Mouse (Mus musculus): ENCODE results near the gene Kynu. TPM values are rescaled to one million over a fixed set of nuclear protein-coding genes. Genes with fewer than 3 reads are reported as not detected.

Kynu gene
- total and polyA plus RNA-seq, 2 experiments from 2014 or later, result not detected

DNA sequence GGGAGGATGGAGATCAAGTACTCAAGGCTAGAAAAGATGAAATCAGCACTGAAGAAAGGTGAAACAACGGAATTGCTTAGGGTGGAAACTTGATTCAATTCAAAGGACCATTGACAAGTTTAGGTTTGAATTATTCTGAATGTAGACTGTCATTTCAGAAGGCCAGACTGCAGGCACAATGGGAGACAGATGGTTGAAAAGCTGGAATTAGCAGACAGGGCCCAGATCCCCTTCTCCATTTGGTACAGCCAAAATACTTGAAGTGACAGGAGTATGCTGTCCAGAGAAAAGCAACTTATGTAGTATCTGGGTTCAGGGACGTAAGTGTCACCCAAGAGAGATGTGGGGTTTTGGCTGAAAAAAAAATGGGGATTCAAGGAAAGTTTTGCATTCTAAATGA, 136.2 kb downstream of the Kynu start:
- TF ChIP-seq CTCF (IDR thresholded peaks at IDR 0.05; ENCODE audit: low read depth), result no peak
- H3K9me3 ChIP-seq (ENCODE audit: low read length), result 0 out of 2 replicates have a peak, but pooled peaks cover 5% of the 10 kb centered on the region
- H3K4me3 ChIP-seq (ENCODE audit: low read depth, low read length), result no peak overlapping the region
- 47% methylated on average over 2 of the region's 2 CpGs for WGBS
- no peaks in the 10 kb centered on the region for H3K36me3 ChIP-seq (ENCODE audit: insufficient read depth)
- H3K9ac ChIP-seq, result no peak overlapping the region
- no peaks in the 10 kb centered on the region for H3K27me3 ChIP-seq (ENCODE audit: insufficient read depth, low read length)
- H3K27ac ChIP-seq (ENCODE audit: low read depth, low read length), result 0 out of 2 replicates have a peak overlapping the region, but pooled peaks have one; percentile 11
- DNase-seq (peak; percentile 41), ATAC-seq (peak; percentile 32; the same call in 1 of the 2 replicates)
- H3K4me2 ChIP-seq (ENCODE audit: low read depth), result no peak overlapping the region
- 0 out of 2 replicates have a peak, but pooled peaks cover 3% of the 10 kb centered on the region for H3K4me1 ChIP-seq (ENCODE audit: insufficient read depth)

DNA sequence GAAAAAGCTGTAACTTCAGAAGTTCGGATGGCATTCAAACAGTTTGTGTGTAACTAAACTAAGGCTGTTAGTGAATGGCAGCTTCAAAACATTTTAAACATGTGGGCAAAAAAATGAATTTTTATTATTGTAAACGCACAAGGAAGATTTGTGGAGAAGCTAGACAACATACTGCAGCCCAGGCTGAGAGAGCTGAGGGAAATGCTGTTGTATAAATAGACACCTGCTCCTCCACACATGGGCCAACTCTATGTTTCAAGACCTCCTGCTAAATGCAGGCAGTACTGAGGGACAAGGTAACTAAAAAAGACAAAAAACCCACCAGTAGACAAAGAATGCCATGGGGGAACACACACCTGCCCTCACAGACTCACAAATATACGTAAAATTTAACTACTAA, 140.5 kb downstream of the Kynu start:
- TF ChIP-seq CTCF (IDR thresholded peaks at IDR 0.05; ENCODE audit: low read depth), result no peak
- Histone ChIP-seq H3K4me3 (ENCODE audit: low read depth, low read length) (no peak overlapping the region), H3K36me3 (ENCODE audit: insufficient read depth) (no peaks in the 10 kb centered on the region), H3K9ac (no peak overlapping the region), H3K9me3 (ENCODE audit: low read length) (no peaks in the 10 kb centered on the region), H3K27ac (ENCODE audit: low read depth, low read length) (no peak overlapping the region), H3K4me1 (ENCODE audit: insufficient read depth) (0 out of 2 replicates have a peak, but pooled peaks cover 3% of the 10 kb centered on the region), H3K27me3 (ENCODE audit: insufficient read depth, low read length) (no peaks in the 10 kb centered on the region), H3K4me2 (ENCODE audit: low read depth) (no peak overlapping the region)
- DNase-seq (peak; percentile 53), ATAC-seq (peak; percentile 74)
- WGBS, result 72% methylated on average over 3 of the region's 3 CpGs

DNA sequence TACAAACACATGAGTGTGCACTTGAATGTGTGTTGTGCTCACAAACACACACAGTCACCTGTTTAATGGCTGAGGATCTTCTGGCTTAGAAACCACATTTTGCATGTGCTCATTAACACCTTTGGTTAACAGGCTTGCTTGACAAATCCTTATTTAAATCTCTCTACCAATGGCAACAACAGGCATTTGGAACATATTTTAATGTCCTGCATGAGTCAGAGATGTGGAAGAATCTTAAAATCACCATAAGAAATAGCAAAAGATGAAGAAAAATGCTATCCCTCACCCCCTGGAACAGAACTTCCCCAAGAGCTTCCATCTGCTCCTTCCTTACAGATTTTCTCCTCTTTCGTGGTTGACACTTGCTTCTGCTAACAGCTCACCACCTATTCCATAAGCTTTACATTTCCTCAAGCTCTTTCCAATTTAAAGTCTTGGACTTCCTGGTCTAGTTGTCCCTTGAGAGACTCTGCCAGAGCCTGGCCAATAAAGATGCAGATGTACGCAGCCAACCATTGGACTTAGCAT, 157.5 kb downstream of the Kynu start:
- Histone ChIP-seq H3K27me3 (ENCODE audit: insufficient read depth, low read length) (no peaks in the 10 kb centered on the region), H3K4me2 (ENCODE audit: low read depth) (no peak overlapping the region), H3K9me3 (ENCODE audit: low read length) (no peaks in the 10 kb centered on the region), H3K9ac (no peak overlapping the region), H3K27ac (ENCODE audit: low read depth, low read length) (no peak overlapping the region), H3K36me3 (ENCODE audit: insufficient read depth) (no peaks in the 10 kb centered on the region), H3K4me3 (ENCODE audit: low read depth, low read length) (no peak overlapping the region), H3K4me1 (ENCODE audit: insufficient read depth) (no peaks in the 10 kb centered on the region)
- ATAC-seq, result peak; percentile 16; the same call in 1 of the 2 replicates
- no peak for DNase-seq
- 82% methylated on average over 2 of the region's 2 CpGs for WGBS
- TF ChIP-seq CTCF (IDR thresholded peaks at IDR 0.05; ENCODE audit: low read depth), result no peak

DNA sequence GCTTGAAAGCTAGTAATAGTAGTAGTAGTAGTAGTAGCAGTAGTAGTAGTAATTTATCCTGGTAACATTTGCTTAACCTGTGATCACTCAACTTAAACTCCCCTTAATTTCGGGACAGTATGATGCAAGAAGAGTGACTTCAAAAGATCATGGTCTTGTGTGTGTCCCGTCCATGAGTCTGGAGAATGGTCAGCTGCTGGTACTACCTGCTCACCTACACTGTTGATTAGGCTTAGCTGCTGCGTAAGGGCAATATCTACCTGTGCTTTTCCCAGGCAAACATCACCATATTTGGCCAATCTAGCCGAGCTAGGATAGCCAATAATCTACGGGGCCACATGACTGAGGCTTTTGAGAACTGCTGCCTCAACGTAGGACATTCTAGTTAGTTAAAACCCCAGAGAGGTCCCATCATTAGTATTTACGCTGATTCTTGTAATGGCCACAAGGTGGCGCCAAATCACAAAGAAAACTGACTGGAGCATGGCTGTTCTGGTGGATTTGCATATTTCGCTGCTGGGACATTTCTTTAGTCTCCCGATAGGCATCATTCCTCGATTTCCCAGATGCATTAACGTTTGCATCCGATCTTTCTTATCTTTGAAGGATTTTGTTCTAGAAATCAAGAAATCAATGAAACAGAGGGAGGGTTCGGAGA, 167.4 kb downstream of the Kynu start:
- H3K4me2 ChIP-seq (ENCODE audit: low read depth), result 0 out of 2 replicates have a peak overlapping the region, but pooled peaks have one; percentile 25
- H3K36me3 ChIP-seq (ENCODE audit: insufficient read depth), result no peaks in the 10 kb centered on the region
- H3K9ac ChIP-seq, result no peak overlapping the region
- no peaks in the 10 kb centered on the region for H3K9me3 ChIP-seq (ENCODE audit: low read length)
- H3K4me3 ChIP-seq (ENCODE audit: low read depth, low read length), result no peak overlapping the region; the same call in 1 of the 2 replicates
- TF ChIP-seq CTCF (IDR thresholded peaks at IDR 0.05; ENCODE audit: low read depth), result peak; percentile 94
- no peak overlapping the region for H3K27ac ChIP-seq (ENCODE audit: low read depth, low read length)
- WGBS, result 19% methylated on average over 14 of the region's 14 CpGs
- DNase-seq, result peak; percentile 93
- H3K27me3 ChIP-seq (ENCODE audit: insufficient read depth, low read length), result no peaks in the 10 kb centered on the region
- H3K4me1 ChIP-seq (ENCODE audit: insufficient read depth), result no peaks in the 10 kb centered on the region
- ATAC-seq, result peak; percentile 93

DNA sequence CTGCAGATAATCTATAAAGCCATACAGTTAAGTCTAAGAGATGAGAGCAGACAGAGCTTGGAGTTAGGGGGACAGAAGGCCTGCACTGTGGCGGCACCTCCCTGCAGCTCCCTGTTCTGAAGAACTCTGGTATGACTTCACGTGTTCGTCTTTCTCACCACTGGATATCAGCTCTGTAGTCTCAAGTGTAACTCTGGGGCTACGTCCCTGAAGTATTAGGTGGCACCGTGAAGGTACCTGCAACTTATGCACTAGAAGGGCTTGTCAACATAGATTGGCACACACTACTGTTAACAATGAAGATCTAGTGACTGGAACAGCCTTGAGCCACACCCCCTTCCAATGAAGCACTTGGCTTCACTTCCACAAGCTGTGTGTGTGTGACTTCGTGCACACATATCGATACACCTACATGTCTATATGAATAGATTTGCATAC, 168.0 kb downstream of the Kynu start:
- H3K27ac ChIP-seq (ENCODE audit: low read depth, low read length), result no peak overlapping the region
- H3K4me2 ChIP-seq (ENCODE audit: low read depth), result 0 out of 2 replicates have a peak overlapping the region, but pooled peaks have one; percentile 25
- ATAC-seq (peak; percentile 72), DNase-seq (no peak)
- H3K27me3 ChIP-seq (ENCODE audit: insufficient read depth, low read length), result no peaks in the 10 kb centered on the region
- H3K4me3 ChIP-seq (ENCODE audit: low read depth, low read length), result no peak overlapping the region; the same call in 1 of the 2 replicates
- no peaks in the 10 kb centered on the region for H3K9me3 ChIP-seq (ENCODE audit: low read length)
- 54% methylated on average over 7 of the region's 7 CpGs for WGBS
- no peaks in the 10 kb centered on the region for H3K4me1 ChIP-seq (ENCODE audit: insufficient read depth)
- no peaks in the 10 kb centered on the region for H3K36me3 ChIP-seq (ENCODE audit: insufficient read depth)
- H3K9ac ChIP-seq, result no peak overlapping the region
- no peak for TF ChIP-seq CTCF (IDR thresholded peaks at IDR 0.05; ENCODE audit: low read depth)

DNA sequence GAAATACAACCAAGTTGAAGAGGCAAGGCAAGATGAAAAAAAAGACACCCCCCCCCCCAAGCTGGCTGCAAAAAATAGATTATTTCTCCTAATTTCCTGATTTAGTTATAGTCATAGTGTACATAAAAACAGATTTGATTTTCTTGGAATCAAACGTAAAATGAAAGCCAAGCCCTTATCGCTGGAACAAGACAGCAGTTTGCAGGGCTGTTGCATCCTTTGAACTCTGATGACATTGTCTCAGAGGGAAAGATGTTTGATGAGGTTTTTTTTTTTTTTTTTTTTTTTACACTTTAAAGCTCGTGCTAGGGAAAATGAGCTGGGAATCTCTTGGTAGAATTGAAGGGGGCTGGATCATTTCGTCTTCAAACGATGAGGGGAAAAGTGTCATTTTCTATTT, 172.1 kb downstream of the Kynu start:
- no peak for TF ChIP-seq CTCF (IDR thresholded peaks at IDR 0.05; ENCODE audit: low read depth)
- H3K27me3 ChIP-seq (ENCODE audit: insufficient read depth, low read length), result no peaks in the 10 kb centered on the region
- no peaks in the 10 kb centered on the region for H3K4me1 ChIP-seq (ENCODE audit: insufficient read depth)
- 58% methylated on average over 5 of the region's 5 CpGs for WGBS
- H3K27ac ChIP-seq (ENCODE audit: low read depth, low read length), result no peak overlapping the region
- no peak overlapping the region for H3K4me2 ChIP-seq (ENCODE audit: low read depth)
- H3K36me3 ChIP-seq (ENCODE audit: insufficient read depth), result no peaks in the 10 kb centered on the region
- no peak overlapping the region for H3K9ac ChIP-seq
- ATAC-seq (no peak), DNase-seq (no peak)
- H3K4me3 ChIP-seq (ENCODE audit: low read depth, low read length), result no peak overlapping the region
- no peaks in the 10 kb centered on the region for H3K9me3 ChIP-seq (ENCODE audit: low read length)

DNA sequence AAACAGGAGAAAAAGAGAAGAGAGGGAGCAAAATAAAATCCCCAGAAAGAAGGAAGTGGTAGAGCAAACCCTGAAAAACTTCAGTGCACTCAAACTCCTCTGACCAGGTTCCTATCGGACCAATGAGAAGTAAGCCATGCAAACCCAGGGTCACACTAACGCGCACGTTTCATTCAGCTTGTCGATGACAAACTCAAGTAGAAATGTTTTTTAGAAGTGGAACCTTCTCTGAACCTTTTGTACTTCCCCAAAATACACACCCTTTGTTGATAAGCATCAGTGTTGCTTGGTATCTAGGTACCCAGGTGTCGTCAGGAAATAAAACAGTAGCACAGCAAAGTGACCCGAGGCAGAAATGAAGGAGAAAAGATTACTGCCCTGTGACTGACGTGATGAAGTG, 172.6 kb downstream of the Kynu start:
- no peak overlapping the region for H3K4me2 ChIP-seq (ENCODE audit: low read depth)
- H3K9ac ChIP-seq, result no peak overlapping the region
- no peak for TF ChIP-seq CTCF (IDR thresholded peaks at IDR 0.05; ENCODE audit: low read depth)

More for the DNA sequence above, 172.6 kb downstream of the Kynu start:
- H3K4me3 ChIP-seq (ENCODE audit: low read depth, low read length), result no peak overlapping the region
- no peak for DNase-seq
- H3K27me3 ChIP-seq (ENCODE audit: insufficient read depth, low read length), result no peaks in the 10 kb centered on the region
- no peaks in the 10 kb centered on the region for H3K4me1 ChIP-seq (ENCODE audit: insufficient read depth)
- no peak overlapping the region for H3K27ac ChIP-seq (ENCODE audit: low read depth, low read length)
- 85% methylated on average over 8 of the region's 8 CpGs for WGBS
- ATAC-seq, result no peak
- no peaks in the 10 kb centered on the region for H3K36me3 ChIP-seq (ENCODE audit: insufficient read depth)
- no peaks in the 10 kb centered on the region for H3K9me3 ChIP-seq (ENCODE audit: low read length)
